23 mouse cellular contexts compared by ENCODE assay signal in the genomic region with DNA sequence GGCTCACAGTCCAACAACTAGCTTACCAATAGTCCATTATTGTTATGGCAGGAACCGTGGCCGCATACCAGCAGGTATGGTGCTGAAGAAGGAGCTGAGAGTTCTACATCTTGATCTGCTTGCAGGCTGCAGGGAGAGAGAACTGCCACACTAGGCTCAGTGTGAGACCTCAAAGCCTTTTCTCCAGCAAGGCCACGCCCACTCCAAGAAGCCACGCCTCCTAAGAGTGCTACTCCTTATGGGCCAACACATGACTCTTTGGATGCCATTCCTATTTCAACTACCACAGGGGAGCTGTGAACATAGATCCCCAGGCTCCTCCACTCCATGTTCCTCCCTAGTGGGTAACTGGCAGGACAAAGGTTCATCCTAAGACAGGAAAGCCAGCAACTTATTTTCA. TPM values are rescaled to one million over a fixed set of nuclear protein-coding genes. Genes with fewer than 3 reads are reported as not detected.
DNase-seq lines count a peak whose midpoint lies in the region; ATAC-seq and TF ChIP-seq lines count a peak whose summit lies in the region.
"Had no signal": no experiment of that assay in that cellular context is flagged by ENCODE, and none has a peak within 500 bp of the region (broad histone marks: within the 10 kb centered on the region; RNA-seq: fewer than 3 reads in every experiment).

No protein-coding gene starts in this region.

- H3K27ac ChIP-seq in kidney, embryonic 14.5 days (ENCODE audit: low read depth, low read length) = no peak overlapping the region
- H3K27ac ChIP-seq: embryonic facial prominence, embryonic 13.5 days; forebrain, embryonic 12.5 days; heart, embryonic 10.5 days; hindbrain, embryonic 12.5 days had no signal

- peak; percentile 10 for DNase-seq in kidney, postnatal 10 days
- DNase-seq in lung, postnatal 10 days = peak; percentile 6
- no peak for DNase-seq in lung, adult 2 months
- DNase-seq in NIH3T3 (ENCODE audit: low read depth) = peak; percentile 29
- DNase-seq in testis, postnatal 14 days (ENCODE audit: low spot score) = peak; percentile 7
- no peak for DNase-seq in layer of hippocampus, adult 9-10 months (ENCODE audit: low spot score)
- no peak for DNase-seq in c-Kit-positive CD71-positive TER-119-positive erythroid progenitor cells, embryonic 14.5 days (ENCODE audit: low spot score)
- DNase-seq: adrenal gland, postnatal 14 days; cerebellum, adult 18-20 months; cerebellum, adult 9-11 months; cerebellum, postnatal 36 days; gastrocnemius, postnatal 10 days; heart, adult 18-20 months; heart, postnatal 10 days; heart, postnatal 4 days had no signal

- H3K36me3 ChIP-seq in kidney, embryonic 14.5 days (ENCODE audit: control insufficient read depth, insufficient read depth, low read length) = no peaks in the 10 kb centered on the region
- H3K36me3 ChIP-seq: embryonic facial prominence, embryonic 13.5 days; forebrain, embryonic 12.5 days; heart, embryonic 10.5 days; hindbrain, embryonic 12.5 days had no signal

- H3K9me3 ChIP-seq in kidney, embryonic 14.5 days (ENCODE audit: control insufficient read depth, low read length) = no peaks in the 10 kb centered on the region
- H3K9me3 ChIP-seq: embryonic facial prominence, embryonic 13.5 days; forebrain, embryonic 12.5 days; heart, embryonic 10.5 days; hindbrain, embryonic 12.5 days had no signal

- TF ChIP-seq CTCF in lung, adult 2 months (IDR thresholded peaks at IDR 0.05; ENCODE audit: insufficient read depth, low read length) = no peak

- no peaks in the 10 kb centered on the region for H3K27me3 ChIP-seq in kidney, embryonic 14.5 days (ENCODE audit: control insufficient read depth, insufficient read depth, low read length)
- H3K27me3 ChIP-seq: embryonic facial prominence, embryonic 13.5 days; forebrain, embryonic 12.5 days; hindbrain, embryonic 12.5 days had no signal

- H3K9ac ChIP-seq in kidney, embryonic 14.5 days (ENCODE audit: low read depth, low read length) = no peak overlapping the region
- H3K9ac ChIP-seq: embryonic facial prominence, embryonic 13.5 days; forebrain, embryonic 12.5 days; hindbrain, embryonic 12.5 days had no signal

- H3K4me3 ChIP-seq in kidney, embryonic 14.5 days (ENCODE audit: low read length) = no peak overlapping the region
- H3K4me3 ChIP-seq in lung, adult 2 months (replicated peaks; ENCODE audit: extremely low read depth, low read depth, low read length) = no peak overlapping the region
- H3K4me3 ChIP-seq: embryonic facial prominence, embryonic 13.5 days; forebrain, embryonic 12.5 days; heart, embryonic 10.5 days; hindbrain, embryonic 12.5 days had no signal

- ATAC-seq in kidney, embryonic 14.5 days (ENCODE audit: low FRiP score, low TSS enrichment) = no peak
- ATAC-seq: forebrain, embryonic 16.5 days; hindbrain, embryonic 16.5 days; Patski had no signal

- 74% methylated on average over 4 of the region's 4 CpGs for WGBS in kidney, embryonic 14.5 days
- 70% methylated on average over 4 of the region's 4 CpGs for WGBS in lung, adult 2 months

- TF ChIP-seq POLR2A in lung, adult 2 months (IDR thresholded peaks at IDR 0.05; ENCODE audit: borderline replicate concordance, extremely low read depth, low read depth, low read length) = no peak

- H3K4me2 ChIP-seq in kidney, embryonic 14.5 days (replicated peaks; ENCODE audit: low read depth, low read length) = no peak overlapping the region
- H3K4me2 ChIP-seq: embryonic facial prominence, embryonic 13.5 days; forebrain, embryonic 12.5 days; hindbrain, embryonic 12.5 days had no signal

- no peaks in the 10 kb centered on the region for H3K4me1 ChIP-seq in kidney, embryonic 14.5 days (ENCODE audit: control insufficient read depth, insufficient read depth, low read length)
- no peaks in the 10 kb centered on the region for H3K4me1 ChIP-seq in lung, adult 2 months (ENCODE audit: control insufficient read depth, insufficient read depth, low read length)
- H3K4me1 ChIP-seq: embryonic facial prominence, embryonic 13.5 days; forebrain, embryonic 12.5 days; heart, embryonic 10.5 days; hindbrain, embryonic 12.5 days had no signal

RNA-seq across cellular contexts. Expression of gene Suclg2, which starts 48.0 kb away (rescaled TPM):
- 84.0 and 112 TPM in 2 replicates for polyA plus RNA-seq in kidney, embryonic 14.5 days (2014; fragmentation: Nextera tagmentation; extraction: Ambion mirVana)
- polyA plus RNA-seq in lung, adult 2 months (2012; rRNA removed) = 6.7 and 9.0 TPM in 2 replicates

Comparison
In these comparisons a context has a peak if more than half of its experiments do, and no peak if none do; other contexts are left out.
1. DNase-seq: peak in kidney, postnatal 10 days (single experiment), lung, postnatal 10 days (single experiment), NIH3T3 (single experiment) and testis, postnatal 14 days (single experiment); none in lung, adult 2 months (single experiment), layer of hippocampus, adult 9-10 months (single experiment) and c-Kit-positive CD71-positive TER-119-positive erythroid progenitor cells, embryonic 14.5 days (single experiment).